Mouse (Mus musculus) bone marrow, adult 2 months (tissue): ENCODE data around the gene Fbxl15.

Experiments
- CTCF ChIP-seq: fragments of 200-500 bp; IDR thresholded peaks from 2 replicates; pipeline ENCODE4 v1.5.1; 2011; ENCODE audit warnings: low read length, control low read depth; ENCODE audit not compliant: control insufficient read depth, insufficient read depth
- POLR2A ChIP-seq: fragments of 200-500 bp; IDR thresholded peaks from 2 replicates; pipeline ENCODE4 v1.6.1; 2011; ENCODE audit warnings: low read depth, mild to moderate bottlenecking, control low read depth, low read length, borderline replicate concordance; ENCODE audit not compliant: control insufficient read depth

GRCm38 (mm10) chr19:46344710-46345419 is 16.9 kb downstream of the Fbxl15 start:
- TF ChIP-seq CTCF (no peak), POLR2A (no peak)
